Mouse (Mus musculus) embryonic facial prominence, embryonic 11.5 days (tissue): ENCODE measurements around the gene Trarg1. TPM values are rescaled to one million over a fixed set of nuclear protein-coding genes. Genes with fewer than 3 reads are reported as not detected.
A peak's percentile ranks its signal among the peaks of the same experiment; 100 is the strongest.
"Not testable (repeated sequence)": the region's sequence is repeated elsewhere in the genome, so short reads cannot be mapped to it uniquely, and the experiment has no call there.

Source experiments
- ATAC-seq: fragments of 200-750 bp; cut with Nextera tagmentation; replicated peaks from 2 replicates; pipeline ENCODE4 v1.8.0; 2017; ENCODE audit warnings: low read depth; ENCODE audit not compliant: insufficient number of reproducible peaks, low FRiP score, low TSS enrichment
- DNase-seq: peaks from one replicate; pipeline ENCODE4 v3.0.0-alpha.2; 2015; ENCODE audit warnings: low spot score
- H3K27ac ChIP-seq: fragments of 300-500 bp; sonication (generic); replicated peaks from 2 replicates; pipeline ENCODE4 v1.5.1; 2014; ENCODE audit warnings: mild to moderate bottlenecking, low read depth, low read length, control low read depth
- H3K27me3 ChIP-seq: fragments of 300-500 bp; sonication (generic); 2 replicates; pipeline ENCODE4 v1.6.1; 2014; ENCODE audit warnings: mild to moderate bottlenecking, low read length, moderate library complexity, mixed read lengths; ENCODE audit not compliant: control insufficient read depth, insufficient read depth
- H3K36me3 ChIP-seq: fragments of 300-500 bp; sonication (generic); replicated peaks from 2 replicates; pipeline ENCODE4 v1.6.1; 2014; ENCODE audit warnings: low read depth, mild to moderate bottlenecking, low read length, moderate library complexity, mixed read lengths; ENCODE audit not compliant: control insufficient read depth, insufficient read depth
- H3K4me1 ChIP-seq: fragments of 300-500 bp; sonication (generic); 2 replicates; pipeline ENCODE4 v1.6.1; 2014; ENCODE audit warnings: low read length, mixed read lengths; ENCODE audit not compliant: control insufficient read depth, insufficient read depth
- H3K4me2 ChIP-seq: fragments of 300-500 bp; sonication (generic); 2 replicates; pipeline ENCODE4 v1.6.1; 2014; ENCODE audit warnings: low read depth, mild to moderate bottlenecking, control low read depth, low read length, moderate library complexity
- H3K4me3 ChIP-seq: fragments of 300-500 bp; sonication (generic); 2 replicates; pipeline ENCODE4 v1.5.1; 2014; ENCODE audit warnings: low read depth, low read length, control low read depth
- H3K9ac ChIP-seq: fragments of 300-500 bp; sonication (generic); replicated peaks from 2 replicates; pipeline ENCODE4 v1.6.1; 2014; ENCODE audit warnings: mild to moderate bottlenecking, control low read depth, low read length
- H3K9me3 ChIP-seq: fragments of 300-500 bp; sonication (generic); replicated peaks from 2 replicates; pipeline ENCODE4 v1.6.1; 2016; ENCODE audit warnings: mild to moderate bottlenecking, low read length, inconsistent platforms, mixed read lengths; ENCODE audit not compliant: control insufficient read depth
- WGBS: fragments of 180-500 bp; shearing (Covaris S2); extraction: QIAGEN DNeasy Blood & Tissue Kit; methylation state at CpG from one replicate; pipeline ENCODE4 v1.1.7; 2014; 5-methylcytosine and 5-hydroxymethylcytosine counted together
- polyA plus RNA-seq: library from polyadenylated mRNA; unstranded; fragments of >200 nt; fragmentation: Nextera tagmentation; extraction: Ambion mirVana; gene quantifications from 2 replicates; pipeline ENCODE4 v1.2.1, GENCODE M21; 2014

The Trarg1 gene
- polyA plus RNA-seq: 0.24 TPM in 1 of 2 replicates, not detected in the other

DNA sequence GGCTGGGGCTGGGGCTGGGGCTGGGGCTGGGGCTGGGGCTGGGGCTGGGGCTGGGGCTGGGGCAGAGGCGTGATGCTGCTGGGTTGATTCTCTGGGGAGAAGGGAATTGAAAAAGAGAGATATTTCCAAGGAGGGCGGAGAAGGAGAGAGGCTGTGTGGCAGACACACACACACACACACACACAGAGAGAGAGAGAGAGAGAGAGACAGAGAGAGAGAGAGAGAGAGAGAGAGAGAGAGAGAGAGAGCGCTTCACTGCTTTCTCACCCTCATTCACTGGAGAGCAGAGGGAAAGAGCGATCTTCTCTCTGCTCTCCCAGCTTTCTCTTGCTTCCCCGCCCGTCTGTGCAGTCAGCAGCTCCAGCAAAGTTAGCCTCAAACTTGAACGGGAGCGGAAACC is at the start of gene Trarg1:
Gene Trarg1 (plus strand): TSS at position 301 of the 400 bp plus-strand sequence.
- H3K4me2 ChIP-seq, DNase-seq, H3K27me3 ChIP-seq, H3K9me3 ChIP-seq, H3K27ac ChIP-seq, H3K4me1 ChIP-seq, ATAC-seq, H3K4me3 ChIP-seq, H3K36me3 ChIP-seq: not testable (repeated sequence)
- 50% methylated on average over 7 of the region's 8 CpGs for WGBS
- H3K9ac ChIP-seq: peak within 1 kb of the TSS; percentile 13; the same call in 1 of the 2 replicates

- DNase-seq (no peak), ATAC-seq (peak; percentile 52; the same call in 1 of the 2 replicates)
- Histone ChIP-seq H3K9me3 (no peaks in the 10 kb centered on the region), H3K27me3 (no peaks in the 10 kb centered on the region), H3K36me3 (no peaks in the 10 kb centered on the region), H3K9ac (no peak overlapping the region), H3K4me3 (no peak overlapping the region), H3K27ac (no peak overlapping the region), H3K4me2 (no peak overlapping the region), H3K4me1 (no peaks in the 10 kb centered on the region)
- 27% methylated on average over 2 of the region's 2 CpGs for WGBS
These were observed 49.6 kb upstream of the Trarg1 start for GRCm38 (mm10) chr11:76630023-76630422.

DNA sequence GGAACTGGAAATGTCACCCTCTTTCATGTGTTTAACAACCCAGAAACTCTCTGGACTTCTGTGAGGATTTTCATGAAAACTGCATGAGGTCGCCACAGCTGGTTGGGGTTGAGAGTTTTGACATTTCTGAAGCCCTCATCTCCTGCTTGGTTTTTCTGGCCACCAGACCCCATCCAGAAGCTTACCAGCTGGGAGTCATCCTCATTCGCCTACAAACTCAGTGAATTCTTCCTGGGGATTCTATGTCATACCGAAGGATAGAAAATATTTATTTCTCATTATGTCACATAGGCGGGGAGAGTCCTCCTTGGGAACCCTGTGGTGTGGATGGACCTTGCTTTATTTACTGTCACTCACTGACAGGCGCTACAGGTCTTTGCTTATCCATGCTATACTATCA is 49.1 kb upstream of the Trarg1 start:
- WGBS: 78% methylated on average over 5 of the region's 5 CpGs
- Histone ChIP-seq H3K4me1 (no peaks in the 10 kb centered on the region), H3K27ac (no peak overlapping the region), H3K4me2 (no peak overlapping the region), H3K36me3 (no peaks in the 10 kb centered on the region), H3K4me3 (no peak overlapping the region), H3K9ac (no peak overlapping the region), H3K27me3 (no peaks in the 10 kb centered on the region), H3K9me3 (no peaks in the 10 kb centered on the region)
- no peak for ATAC-seq
- no peak for DNase-seq

GRCm38 (mm10) chr11:76639269-76639985 is 40.2 kb upstream of the Trarg1 start:
- Histone ChIP-seq H3K9ac (no peak overlapping the region), H3K4me1 (no peaks in the 10 kb centered on the region), H3K27me3 (no peaks in the 10 kb centered on the region), H3K36me3 (no peaks in the 10 kb centered on the region), H3K27ac (no peak overlapping the region), H3K4me3 (no peak overlapping the region), H3K9me3 (no peaks in the 10 kb centered on the region), H3K4me2 (no peak overlapping the region)
- ATAC-seq (no peak), DNase-seq (no peak)
- WGBS: 82% methylated on average over 17 of the region's 17 CpGs

DNA sequence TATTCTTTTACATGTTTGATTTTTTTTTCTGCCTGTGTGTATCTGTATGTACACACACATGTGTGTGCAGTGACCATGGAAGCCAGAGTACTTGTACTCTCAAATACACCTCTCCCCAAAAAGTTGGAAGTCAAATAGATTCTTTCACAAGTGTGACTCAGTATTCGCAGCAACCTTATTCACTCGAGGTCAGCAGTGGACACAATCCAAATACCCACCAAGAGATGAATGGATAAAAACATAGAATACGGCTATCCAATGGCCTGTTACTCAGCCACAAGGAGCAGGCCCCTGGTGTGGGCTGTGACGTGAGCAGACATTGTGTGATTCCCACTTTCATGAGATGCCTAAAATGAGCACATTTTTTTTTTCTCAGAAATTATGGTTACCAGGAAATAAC is 39.4 kb upstream of the Trarg1 start:
- Histone ChIP-seq H3K4me1 (peaks cover 4% of the 10 kb centered on the region; the same call in 1 of the 2 replicates), H3K27ac (no peak overlapping the region), H3K27me3 (no peaks in the 10 kb centered on the region), H3K36me3 (no peaks in the 10 kb centered on the region), H3K4me3 (no peak overlapping the region), H3K4me2 (no peak overlapping the region), H3K9me3 (no peaks in the 10 kb centered on the region), H3K9ac (no peak overlapping the region)
- DNase-seq (no peak), ATAC-seq (no peak)
- WGBS: 71% methylated on average over 4 of the region's 4 CpGs

DNA sequence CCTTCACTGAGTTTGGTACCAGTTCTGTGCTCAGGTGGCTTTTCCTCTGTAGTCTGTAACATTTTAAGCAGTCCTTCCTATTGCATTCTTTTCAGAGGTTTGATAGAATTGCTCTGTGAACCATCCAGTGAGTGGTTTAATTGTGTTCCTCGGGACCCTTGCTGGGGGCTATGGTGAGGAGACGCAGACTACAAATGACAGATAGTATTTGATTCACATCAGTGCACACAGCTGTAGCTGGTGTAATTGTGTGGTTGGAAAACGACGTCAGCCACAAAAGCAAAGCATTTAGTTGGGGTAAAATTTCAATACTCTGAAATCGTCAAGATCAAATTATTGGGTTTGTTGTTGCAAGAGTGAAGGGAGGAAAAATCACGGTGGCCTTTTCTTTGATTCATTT is 35.4 kb upstream of the Trarg1 start:
- DNase-seq (no peak), ATAC-seq (no peak)
- Histone ChIP-seq H3K9ac (no peak overlapping the region), H3K9me3 (no peaks in the 10 kb centered on the region), H3K4me3 (no peak overlapping the region), H3K27ac (no peak overlapping the region), H3K4me2 (no peak overlapping the region), H3K4me1 (peaks cover 4% of the 10 kb centered on the region; the same call in 1 of the 2 replicates), H3K27me3 (no peaks in the 10 kb centered on the region), H3K36me3 (no peaks in the 10 kb centered on the region)
- 43% methylated on average over 6 of the region's 6 CpGs for WGBS

- Histone ChIP-seq H3K9me3 (no peaks in the 10 kb centered on the region), H3K27me3 (no peaks in the 10 kb centered on the region), H3K4me3 (no peak overlapping the region), H3K9ac (no peak overlapping the region; the same call in 1 of the 2 replicates), H3K36me3 (no peaks in the 10 kb centered on the region), H3K27ac (no peak overlapping the region), H3K4me2 (no peak overlapping the region; the same call in 1 of the 2 replicates), H3K4me1 (peaks cover 4% of the 10 kb centered on the region; the same call in 1 of the 2 replicates)
- DNase-seq: peak; percentile 40
- WGBS: 51% methylated on average over 9 of the region's 9 CpGs
- no peak for ATAC-seq
These were observed 34.6 kb upstream of the Trarg1 start for GRCm38 (mm10) chr11:76645036-76645435.

DNA sequence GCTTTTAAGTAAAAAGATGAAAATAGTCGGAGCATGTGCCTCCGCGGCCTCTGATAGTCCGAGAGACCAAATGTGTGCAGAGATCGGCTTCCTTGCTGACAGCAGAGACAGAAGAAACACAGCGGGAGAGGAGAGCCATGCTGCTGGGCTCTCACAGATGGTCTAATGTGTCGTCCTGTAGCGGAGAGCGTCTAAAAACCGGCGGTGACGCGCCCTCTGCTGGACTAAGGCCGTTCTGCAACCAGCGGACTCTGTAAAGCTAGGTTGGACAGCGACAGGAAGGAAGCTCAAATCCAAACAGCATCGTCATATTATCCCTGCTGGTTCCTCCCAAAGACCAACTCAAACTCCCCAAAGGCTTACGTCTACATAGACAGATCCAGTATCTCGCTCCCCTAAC is 33.7 kb upstream of the Trarg1 start:
- H3K9me3 ChIP-seq: no peaks in the 10 kb centered on the region
- peak overlapping the region; percentile 48; the same call in 1 of the 2 replicates for H3K4me2 ChIP-seq
- no peak overlapping the region; the same call in 1 of the 2 replicates for H3K4me3 ChIP-seq
- DNase-seq (peak; percentile 95), ATAC-seq (0 out of 2 replicates have a peak, but pooled peaks have one; percentile 27)
- no peak overlapping the region for H3K27ac ChIP-seq
- peak overlapping the region; percentile 19; the same call in 1 of the 2 replicates for H3K9ac ChIP-seq
- H3K4me1 ChIP-seq: peaks cover 4% of the 10 kb centered on the region; the same call in 1 of the 2 replicates
- H3K36me3 ChIP-seq: no peaks in the 10 kb centered on the region
- WGBS: 0% methylated on average over 19 of the region's 19 CpGs
- no peaks in the 10 kb centered on the region for H3K27me3 ChIP-seq
